Mouse (Mus musculus): ENCODE measurements around the gene Atxn1. TPM values are rescaled to one million over a fixed set of nuclear protein-coding genes. Genes with fewer than 3 reads are reported as not detected.

Gene Atxn1
- polyA plus RNA-seq, 1 experiment: 34.9 TPM

DNA sequence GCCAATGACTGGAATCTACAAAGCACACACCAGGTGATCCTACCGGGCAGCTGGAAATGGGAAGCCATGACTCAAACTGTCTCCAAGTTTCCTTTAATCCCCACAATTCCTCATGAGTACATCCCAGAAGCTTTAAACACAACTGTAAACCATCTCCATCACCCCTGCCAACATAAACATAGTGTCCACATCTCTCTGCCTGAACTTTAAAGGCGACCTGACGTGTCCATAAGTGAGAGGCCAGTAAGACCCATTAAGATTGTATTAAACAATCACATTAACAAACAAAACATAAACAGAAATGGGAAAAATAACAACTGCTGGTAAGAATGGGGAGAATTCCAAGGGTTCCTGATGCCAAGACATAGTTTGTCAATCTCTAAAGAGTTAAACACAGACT is 385.1 kb downstream of the Atxn1 start:
- no peaks in the 10 kb centered on the region for H3K27me3 ChIP-seq (ENCODE audit: control insufficient read depth, insufficient read depth, low read length)
- no peak overlapping the region for H3K4me3 ChIP-seq (ENCODE audit: low read depth, low read length)
- 0 out of 2 replicates have a peak, but pooled peaks cover 2% of the 10 kb centered on the region for H3K36me3 ChIP-seq (ENCODE audit: control insufficient read depth, insufficient read depth, low read length)
- TF ChIP-seq CTCF (IDR thresholded peaks at IDR 0.05; ENCODE audit: extremely low read depth, insufficient read length, insufficient replicate concordance, low read depth, low read length): no peak
- TF ChIP-seq POLR2A (IDR thresholded peaks at IDR 0.05; ENCODE audit: low read depth, low read length): no peak
- H3K4me1 ChIP-seq (ENCODE audit: control insufficient read depth, insufficient read depth, insufficient read length, low read length): no peaks in the 10 kb centered on the region
- WGBS: 85% methylated on average over 3 of the region's 3 CpGs
- H3K27ac ChIP-seq (ENCODE audit: insufficient read depth, low read depth, low read length): no peak overlapping the region

DNA sequence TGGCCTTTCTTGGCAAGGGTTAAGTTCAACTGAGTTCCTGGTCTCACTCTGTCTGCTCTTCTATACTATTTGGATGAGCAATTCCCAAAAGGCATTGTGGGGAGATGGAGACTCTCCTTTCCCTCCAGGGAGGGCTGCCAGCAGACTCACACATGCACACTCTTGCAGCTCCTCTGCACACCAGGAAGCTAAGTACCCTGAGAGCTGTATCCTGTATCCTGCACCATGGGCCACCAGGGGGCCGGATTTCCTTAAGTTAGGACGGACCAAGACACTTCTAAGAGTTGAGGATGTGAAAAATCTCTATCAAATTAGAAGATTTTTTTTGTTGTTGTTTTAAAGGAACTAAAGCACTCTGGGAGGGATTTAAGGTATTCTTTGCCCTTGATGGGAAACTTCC is 387.0 kb downstream of the Atxn1 start:
- Histone ChIP-seq H3K4me1 (ENCODE audit: control insufficient read depth, insufficient read depth, insufficient read length, low read length) (no peaks in the 10 kb centered on the region), H3K27ac (ENCODE audit: insufficient read depth, low read depth, low read length) (no peak overlapping the region), H3K36me3 (ENCODE audit: control insufficient read depth, insufficient read depth, low read length) (no peaks in the 10 kb centered on the region), H3K27me3 (ENCODE audit: control insufficient read depth, insufficient read depth, low read length) (no peaks in the 10 kb centered on the region), H3K4me3 (ENCODE audit: low read depth, low read length) (no peak overlapping the region)
- WGBS: 52% methylated on average over 2 of the region's 2 CpGs
- peak; percentile 16; the same call in 1 of the 2 replicates for TF ChIP-seq CTCF (IDR thresholded peaks at IDR 0.05; ENCODE audit: extremely low read depth, insufficient read length, insufficient replicate concordance, low read depth, low read length)
- no peak for TF ChIP-seq POLR2A (IDR thresholded peaks at IDR 0.05; ENCODE audit: low read depth, low read length)

DNA sequence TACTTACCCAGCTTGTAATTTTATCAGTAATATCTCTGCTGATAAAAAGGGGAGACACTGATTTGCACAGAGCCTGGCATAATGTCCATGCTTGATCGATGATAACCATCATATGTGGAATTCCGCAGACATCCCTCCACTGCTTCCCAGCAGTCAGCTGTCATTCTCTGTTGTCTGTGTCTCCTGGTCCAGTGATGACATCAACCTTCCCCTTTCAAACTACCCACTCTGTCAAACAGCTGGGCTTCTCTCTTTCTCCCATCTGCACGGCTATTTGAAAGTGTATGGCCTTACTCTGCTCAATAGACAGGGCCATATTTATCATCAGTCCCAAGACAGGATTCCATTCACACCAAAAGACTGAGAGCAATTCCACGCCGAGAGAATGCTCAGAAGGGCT is 387.4 kb downstream of the Atxn1 start:
- TF ChIP-seq POLR2A (IDR thresholded peaks at IDR 0.05; ENCODE audit: low read depth, low read length): no peak
- no peak for TF ChIP-seq CTCF (IDR thresholded peaks at IDR 0.05; ENCODE audit: extremely low read depth, insufficient read length, insufficient replicate concordance, low read depth, low read length)
- Histone ChIP-seq H3K36me3 (ENCODE audit: control insufficient read depth, insufficient read depth, low read length) (no peaks in the 10 kb centered on the region), H3K27ac (ENCODE audit: insufficient read depth, low read depth, low read length) (no peak overlapping the region), H3K4me3 (ENCODE audit: low read depth, low read length) (no peak overlapping the region), H3K4me1 (ENCODE audit: control insufficient read depth, insufficient read depth, insufficient read length, low read length) (no peaks in the 10 kb centered on the region), H3K27me3 (ENCODE audit: control insufficient read depth, insufficient read depth, low read length) (no peaks in the 10 kb centered on the region)
- WGBS: 69% methylated on average over 5 of the region's 5 CpGs

DNA sequence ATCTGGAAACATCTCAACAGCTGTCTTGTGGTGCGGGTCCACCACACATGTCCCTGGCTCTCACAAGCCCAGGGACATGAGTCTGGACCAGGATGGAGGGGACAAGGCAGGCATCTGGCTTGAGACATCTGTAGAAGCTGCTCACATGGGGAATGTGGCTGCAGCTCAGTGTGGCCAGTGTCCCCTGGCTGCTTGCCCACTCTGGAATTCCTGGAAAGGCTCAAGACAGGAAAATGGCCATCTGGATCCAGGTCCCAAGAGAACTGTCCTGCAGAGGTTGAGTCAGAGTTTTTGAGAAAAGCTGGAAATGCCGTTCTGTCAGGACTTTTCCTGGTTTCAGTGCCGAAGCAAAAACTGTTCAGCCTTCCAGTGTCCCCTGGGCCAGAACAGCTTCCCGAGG is 388.6 kb downstream of the Atxn1 start:
- H3K4me1 ChIP-seq (ENCODE audit: control insufficient read depth, insufficient read depth, insufficient read length, low read length): no peaks in the 10 kb centered on the region
- no peaks in the 10 kb centered on the region for H3K27me3 ChIP-seq (ENCODE audit: control insufficient read depth, insufficient read depth, low read length)
- H3K36me3 ChIP-seq (ENCODE audit: control insufficient read depth, insufficient read depth, low read length): no peaks in the 10 kb centered on the region
- H3K4me3 ChIP-seq (ENCODE audit: low read depth, low read length): no peak overlapping the region
- 78% methylated on average over 4 of the region's 4 CpGs for WGBS
- H3K27ac ChIP-seq (ENCODE audit: insufficient read depth, low read depth, low read length): peak overlapping the region; percentile 36; the same call in 1 of the 2 replicates
- TF ChIP-seq POLR2A (IDR thresholded peaks at IDR 0.05; ENCODE audit: low read depth, low read length): no peak
- no peak for TF ChIP-seq CTCF (IDR thresholded peaks at IDR 0.05; ENCODE audit: extremely low read depth, insufficient read length, insufficient replicate concordance, low read depth, low read length)

DNA sequence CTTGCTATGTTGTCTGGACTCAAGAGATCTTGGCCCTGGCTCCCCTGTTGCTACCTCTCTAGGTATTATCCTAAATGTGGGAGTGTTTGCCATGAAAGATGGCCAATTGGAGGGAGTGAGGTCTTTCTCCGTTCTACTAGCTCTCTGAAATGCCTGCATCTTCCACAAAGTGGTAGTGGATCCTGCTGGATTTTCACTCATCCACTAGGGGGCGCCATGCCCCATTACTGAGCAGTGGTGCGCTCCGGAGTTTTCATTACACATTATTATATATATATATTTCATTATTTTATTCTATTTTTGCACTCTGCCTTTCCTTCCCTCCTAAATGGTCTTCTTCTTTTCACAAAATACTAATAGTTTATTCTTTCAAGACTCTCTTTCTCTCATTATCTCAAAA is 392.0 kb downstream of the Atxn1 start:
- no peaks in the 10 kb centered on the region for H3K4me1 ChIP-seq (ENCODE audit: control insufficient read depth, insufficient read depth, insufficient read length, low read length)
- WGBS: 20% methylated on average over 4 of the region's 4 CpGs
- H3K27me3 ChIP-seq (ENCODE audit: control insufficient read depth, insufficient read depth, low read length): no peaks in the 10 kb centered on the region
- TF ChIP-seq CTCF (IDR thresholded peaks at IDR 0.05; ENCODE audit: extremely low read depth, insufficient read length, insufficient replicate concordance, low read depth, low read length): peak; percentile 72; the same call in 1 of the 2 replicates
- TF ChIP-seq POLR2A (IDR thresholded peaks at IDR 0.05; ENCODE audit: low read depth, low read length): no peak
- H3K4me3 ChIP-seq (ENCODE audit: low read depth, low read length): no peak overlapping the region
- no peak overlapping the region for H3K27ac ChIP-seq (ENCODE audit: insufficient read depth, low read depth, low read length)
- H3K36me3 ChIP-seq (ENCODE audit: control insufficient read depth, insufficient read depth, low read length): 0 out of 2 replicates have a peak, but pooled peaks cover 1% of the 10 kb centered on the region

DNA sequence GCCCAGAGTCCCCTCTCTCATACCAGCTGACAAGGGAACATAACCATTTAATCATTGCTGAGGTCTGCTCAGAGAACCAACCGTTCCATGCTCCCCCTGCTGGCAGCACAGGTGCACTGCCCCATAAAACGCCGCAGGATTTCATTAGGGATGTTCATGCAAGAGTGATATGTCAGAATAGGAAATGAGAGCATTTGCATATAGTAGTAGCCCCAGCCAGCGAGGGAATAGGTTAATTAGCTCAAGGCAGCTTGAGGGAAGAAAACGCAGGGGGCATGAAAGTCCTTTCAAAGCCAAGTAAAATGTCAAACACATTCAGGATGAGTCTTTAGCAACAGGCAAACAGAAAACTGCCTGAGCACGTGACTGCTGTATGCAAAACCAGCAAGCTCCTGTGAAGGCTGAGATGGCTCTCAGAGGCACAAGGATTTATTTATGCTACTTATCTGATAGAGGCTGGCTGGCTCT is 393.0 kb downstream of the Atxn1 start:
- Histone ChIP-seq H3K27me3 (ENCODE audit: control insufficient read depth, insufficient read depth, low read length) (no peaks in the 10 kb centered on the region), H3K36me3 (ENCODE audit: control insufficient read depth, insufficient read depth, low read length) (peaks cover 9% of the 10 kb centered on the region), H3K27ac (ENCODE audit: insufficient read depth, low read depth, low read length) (no peak overlapping the region), H3K4me3 (ENCODE audit: low read depth, low read length) (no peak overlapping the region), H3K4me1 (ENCODE audit: control insufficient read depth, insufficient read depth, insufficient read length, low read length) (no peaks in the 10 kb centered on the region)
- 2% methylated on average over 6 of the region's 6 CpGs for WGBS
- TF ChIP-seq CTCF (IDR thresholded peaks at IDR 0.05; ENCODE audit: extremely low read depth, insufficient read length, insufficient replicate concordance, low read depth, low read length) (peak; percentile 91; the same call in 1 of the 2 replicates), POLR2A (IDR thresholded peaks at IDR 0.05; ENCODE audit: low read depth, low read length) (no peak)

DNA sequence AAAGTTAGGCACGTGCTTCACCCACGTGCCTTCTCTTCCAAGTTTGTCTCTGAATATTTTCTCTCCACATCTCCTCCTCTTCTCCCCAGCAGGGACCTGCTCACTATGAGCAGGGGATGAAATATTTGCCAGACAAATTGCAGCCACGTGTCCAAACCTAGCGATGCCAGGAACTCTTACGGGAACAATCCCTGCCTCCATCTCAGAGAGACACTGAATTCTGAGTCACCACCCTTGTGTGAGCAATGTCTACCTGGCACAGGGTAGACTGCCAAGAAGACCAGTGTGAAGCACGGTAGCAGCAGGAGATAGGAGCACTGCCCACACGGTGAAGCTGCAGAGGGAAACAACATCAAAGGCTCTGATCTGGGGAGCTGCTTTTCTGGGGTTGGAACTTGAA is 394.9 kb downstream of the Atxn1 start:
- Histone ChIP-seq H3K27me3 (ENCODE audit: control insufficient read depth, insufficient read depth, low read length) (no peaks in the 10 kb centered on the region), H3K36me3 (ENCODE audit: control insufficient read depth, insufficient read depth, low read length) (peaks cover 15% of the 10 kb centered on the region), H3K4me1 (ENCODE audit: control insufficient read depth, insufficient read depth, insufficient read length, low read length) (no peaks in the 10 kb centered on the region), H3K4me3 (ENCODE audit: low read depth, low read length) (no peak overlapping the region), H3K27ac (ENCODE audit: insufficient read depth, low read depth, low read length) (no peak overlapping the region)
- no peak for TF ChIP-seq CTCF (IDR thresholded peaks at IDR 0.05; ENCODE audit: extremely low read depth, insufficient read length, insufficient replicate concordance, low read depth, low read length)
- no peak for TF ChIP-seq POLR2A (IDR thresholded peaks at IDR 0.05; ENCODE audit: low read depth, low read length)
- 60% methylated on average over 7 of the region's 7 CpGs for WGBS
